Mouse (Mus musculus) E14TG2a.4 (cell line): Measurements from ENCODE around the gene G430095P16Rik.
A peak's percentile ranks its signal among the peaks of the same experiment; 100 is the strongest.

Experiments used
- H3K27me3 ChIP-seq: 2 replicates; pipeline ENCODE4 v1.6.1; 2014; ENCODE audit warnings: low read length, control low read depth; ENCODE audit not compliant: insufficient read depth
- H3K36me3 ChIP-seq: 2 replicates; pipeline ENCODE4 v1.6.1; 2014; ENCODE audit warnings: low read length, control low read depth; ENCODE audit not compliant: insufficient read depth
- H3K4me1 ChIP-seq: replicated peaks from 2 replicates; pipeline ENCODE4 v1.6.1; 2014; ENCODE audit warnings: low read depth, low read length, control low read depth
- H3K4me3 ChIP-seq: replicated peaks from 2 replicates; pipeline ENCODE4 v1.5.1; 2014; ENCODE audit warnings: mild to moderate bottlenecking, low read length
- H3K9me3 ChIP-seq: 2 replicates; pipeline ENCODE4 v1.6.1; 2014; ENCODE audit warnings: low read length, control low read depth
- CTCF ChIP-seq: conservative IDR thresholded peaks from 2 replicates; pipeline ENCODE4 v1.5.1; 2014; ENCODE audit warnings: low read length
- NANOG ChIP-seq: IDR thresholded peaks from 2 replicates; pipeline ENCODE4 v1.6.1; 2014; ENCODE audit warnings: borderline replicate concordance, low read length, mixed read lengths
- POU5F1 ChIP-seq: IDR thresholded peaks from 2 replicates; pipeline ENCODE4 v1.6.1; 2014; ENCODE audit warnings: low read length, borderline replicate concordance

G430095P16Rik gene

DNA sequence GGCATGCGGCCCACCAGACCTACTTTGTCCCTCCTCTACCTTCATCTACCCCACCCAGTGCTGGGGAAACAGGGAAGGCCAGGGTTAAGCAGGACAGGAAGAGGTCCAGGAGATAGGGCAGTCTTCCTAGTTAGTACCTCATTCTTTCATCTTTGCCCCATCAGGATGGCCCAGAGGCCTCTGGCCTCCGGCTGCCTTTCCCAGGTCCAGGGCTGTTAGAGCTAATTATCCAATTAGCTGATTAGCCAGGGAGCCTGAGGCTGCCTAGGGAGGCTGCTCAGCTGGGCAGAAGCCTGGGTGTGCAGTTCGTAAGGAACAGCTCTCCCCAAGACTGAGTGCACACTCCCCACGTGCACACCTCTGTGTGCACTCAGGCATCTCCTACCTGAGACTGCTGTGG is 9.4 kb upstream of the G430095P16Rik start:
- no peak overlapping the region for H3K4me3 ChIP-seq
- H3K36me3 ChIP-seq = no peaks in the 10 kb centered on the region
- no peaks in the 10 kb centered on the region for H3K9me3 ChIP-seq
- peaks cover 53% of the 10 kb centered on the region for H3K4me1 ChIP-seq
- peaks cover 73% of the 10 kb centered on the region for H3K27me3 ChIP-seq
- TF ChIP-seq POU5F1 = no peak
- TF ChIP-seq NANOG = no peak
- TF ChIP-seq CTCF = no peak

DNA sequence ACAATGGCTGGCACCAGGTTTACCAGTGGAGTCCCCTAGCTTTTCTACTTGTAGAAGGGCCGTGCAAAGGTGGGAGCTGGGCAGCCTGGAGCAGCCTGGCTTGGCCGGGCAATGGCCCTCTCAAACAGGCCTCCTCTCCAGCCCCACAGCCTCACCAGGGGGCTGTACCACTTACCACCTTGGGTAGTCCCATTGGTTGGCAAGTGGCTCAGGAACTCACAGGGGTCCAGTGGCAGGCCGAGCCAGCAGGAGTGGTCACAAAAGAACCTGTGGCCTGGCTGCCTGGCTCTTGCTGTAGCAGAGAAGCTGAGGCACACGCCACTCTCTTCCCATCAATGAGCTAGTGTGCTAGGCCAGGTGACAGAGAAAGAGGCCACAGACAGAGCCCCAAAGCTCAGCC is 8.6 kb upstream of the G430095P16Rik start:
- TF ChIP-seq POU5F1 = no peak
- TF ChIP-seq NANOG = no peak

DNA sequence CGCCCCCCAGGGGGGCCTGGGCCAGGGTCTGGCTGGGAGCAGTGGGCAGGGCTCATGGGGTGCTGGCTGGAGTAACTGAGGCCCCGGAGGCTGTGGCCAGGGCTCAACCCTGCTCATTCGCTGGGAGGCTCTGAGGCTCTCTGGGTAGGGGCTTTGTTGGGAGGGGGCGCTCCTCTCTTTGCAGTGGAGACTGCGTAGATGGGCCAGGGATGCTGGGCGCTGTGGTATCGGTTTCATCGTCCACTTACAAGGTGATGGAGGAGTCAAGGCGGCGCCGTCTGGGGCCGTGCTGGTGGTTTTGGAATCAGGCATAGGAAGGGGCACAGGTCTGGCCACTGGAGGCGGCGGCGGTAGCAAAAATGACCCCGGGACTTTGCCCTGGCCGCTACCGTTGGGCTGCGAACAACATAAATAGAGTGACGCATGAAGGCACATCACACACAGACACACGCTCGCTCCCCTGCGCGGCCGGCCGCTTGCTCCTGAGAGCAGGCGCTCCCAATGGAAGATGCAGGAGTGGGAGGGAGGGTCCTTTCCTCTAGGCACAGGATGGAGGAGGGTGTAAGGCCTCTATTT is 6.8 kb upstream of the G430095P16Rik start:
- peak overlapping the region; percentile 61 for H3K4me3 ChIP-seq
- TF ChIP-seq POU5F1 (no peak), CTCF (no peak), NANOG (no peak)
- no peaks in the 10 kb centered on the region for H3K9me3 ChIP-seq
- H3K36me3 ChIP-seq = no peaks in the 10 kb centered on the region
- peaks cover 44% of the 10 kb centered on the region for H3K4me1 ChIP-seq
- peaks cover 92% of the 10 kb centered on the region for H3K27me3 ChIP-seq

More for the DNA sequence above, 8.6 kb upstream of the G430095P16Rik start:
- Histone ChIP-seq H3K9me3 (no peaks in the 10 kb centered on the region), H3K4me3 (no peak overlapping the region), H3K27me3 (peaks cover 75% of the 10 kb centered on the region), H3K4me1 (peaks cover 46% of the 10 kb centered on the region), H3K36me3 (no peaks in the 10 kb centered on the region)

DNA sequence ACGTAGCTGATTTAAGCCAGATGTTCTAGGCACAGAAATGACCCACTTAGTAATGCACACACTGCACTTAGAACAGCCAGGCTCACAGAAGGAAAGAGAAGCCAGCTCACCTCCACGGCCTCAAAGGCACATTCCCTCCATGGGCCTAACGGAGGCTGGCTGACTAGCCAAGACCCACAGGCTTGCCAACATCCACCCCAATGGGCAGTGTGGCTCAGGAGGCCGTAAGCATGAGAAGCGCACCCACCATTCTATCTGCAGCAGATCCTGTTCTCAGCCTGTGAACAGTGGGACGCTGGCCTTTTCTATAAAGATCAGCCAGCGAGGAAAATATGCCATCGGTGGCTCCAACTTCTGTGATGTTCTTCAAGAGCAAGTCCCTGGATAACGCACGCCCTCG is 6.0 kb upstream of the G430095P16Rik start:
- no peak overlapping the region for H3K4me3 ChIP-seq
- H3K9me3 ChIP-seq = no peaks in the 10 kb centered on the region
- peaks cover 45% of the 10 kb centered on the region for H3K4me1 ChIP-seq
- TF ChIP-seq CTCF (no peak), POU5F1 (no peak), NANOG (no peak)
- H3K36me3 ChIP-seq = no peaks in the 10 kb centered on the region
- peaks cover 93% of the 10 kb centered on the region for H3K27me3 ChIP-seq

DNA sequence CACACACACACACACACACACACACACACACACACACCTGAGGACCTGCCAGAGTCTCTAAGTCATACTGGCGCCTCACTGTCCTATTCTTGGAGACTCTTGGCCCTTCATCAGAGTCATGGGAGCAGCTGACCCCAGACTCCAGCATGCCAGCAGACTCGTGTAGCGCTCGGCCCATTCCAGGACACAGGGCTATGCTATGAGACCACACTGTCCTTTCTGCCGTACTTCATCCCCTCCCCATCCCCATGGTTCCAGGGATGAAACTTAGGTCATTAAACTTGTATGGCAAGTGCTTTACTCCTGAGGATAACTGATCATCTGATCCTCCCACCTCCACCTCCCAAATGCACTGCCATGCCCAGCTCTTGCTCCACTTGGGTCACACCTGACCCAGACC is 4.3 kb upstream of the G430095P16Rik start:
- peaks cover 80% of the 10 kb centered on the region for H3K27me3 ChIP-seq
- no peaks in the 10 kb centered on the region for H3K9me3 ChIP-seq
- TF ChIP-seq NANOG (no peak), CTCF (no peak), POU5F1 (no peak)
- no peaks in the 10 kb centered on the region for H3K36me3 ChIP-seq
- peaks cover 45% of the 10 kb centered on the region for H3K4me1 ChIP-seq
- no peak overlapping the region for H3K4me3 ChIP-seq

DNA sequence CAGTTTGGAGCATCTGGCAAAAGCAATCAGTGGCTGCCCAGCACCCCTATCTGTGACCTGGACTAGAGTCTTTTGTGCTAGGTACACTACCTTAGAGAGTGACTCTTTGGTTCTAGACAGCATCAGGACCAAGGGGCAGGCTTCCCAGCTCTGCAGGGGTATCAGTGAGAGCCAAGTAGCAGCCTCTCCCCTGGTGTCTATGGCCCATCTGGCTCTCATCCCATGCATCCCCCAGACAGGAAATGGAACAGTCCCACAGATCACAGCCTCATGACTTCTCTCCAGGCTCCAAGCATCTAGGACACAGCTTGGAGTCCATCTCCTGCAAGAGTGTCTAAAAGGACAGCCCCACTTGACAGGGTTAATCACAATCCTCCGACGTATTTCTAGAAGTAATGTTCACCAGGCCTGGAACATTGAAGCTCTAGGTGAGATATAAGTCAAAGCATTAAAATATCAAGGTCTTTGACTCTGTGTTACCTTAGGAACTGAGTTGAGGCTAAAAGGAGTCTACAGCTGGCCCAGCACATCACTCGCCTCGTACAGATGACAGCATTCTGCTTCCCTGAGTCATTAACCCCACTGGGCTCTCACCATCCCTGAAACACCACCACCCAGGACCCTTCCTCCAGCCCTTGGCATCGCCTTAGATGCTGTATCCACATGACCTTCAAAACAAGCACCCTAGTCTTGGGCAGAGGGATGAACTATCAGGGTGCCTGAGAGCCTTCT is 3.7 kb upstream of the G430095P16Rik start:
- Histone ChIP-seq H3K4me3 (no peak overlapping the region), H3K27me3 (peaks cover 79% of the 10 kb centered on the region), H3K9me3 (no peaks in the 10 kb centered on the region), H3K4me1 (peaks cover 45% of the 10 kb centered on the region), H3K36me3 (no peaks in the 10 kb centered on the region)
- TF ChIP-seq POU5F1 (no peak), CTCF (no peak), NANOG (no peak)

DNA sequence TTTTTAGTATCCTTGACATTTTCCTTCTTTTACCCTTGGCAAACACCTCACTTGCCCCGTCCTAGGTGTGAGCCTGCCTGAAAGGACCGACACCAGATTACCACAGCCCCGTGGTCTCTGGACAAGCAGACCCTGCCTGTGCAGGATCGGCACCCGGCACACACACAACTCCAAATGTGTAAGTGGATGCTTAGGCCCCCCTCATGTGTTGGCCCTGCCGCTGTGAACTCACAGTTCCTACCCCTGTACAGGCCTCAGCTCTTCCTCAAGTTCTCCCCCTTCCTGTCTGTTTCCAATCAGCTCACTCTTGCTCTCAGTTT is 317 bp upstream of the G430095P16Rik start:
- Histone ChIP-seq H3K27me3 (peaks cover 65% of the 10 kb centered on the region), H3K4me1 (peaks cover 57% of the 10 kb centered on the region), H3K36me3 (no peaks in the 10 kb centered on the region), H3K9me3 (no peaks in the 10 kb centered on the region), H3K4me3 (peak overlapping the region; percentile 60)
- TF ChIP-seq CTCF (no peak), NANOG (no peak), POU5F1 (no peak)

DNA sequence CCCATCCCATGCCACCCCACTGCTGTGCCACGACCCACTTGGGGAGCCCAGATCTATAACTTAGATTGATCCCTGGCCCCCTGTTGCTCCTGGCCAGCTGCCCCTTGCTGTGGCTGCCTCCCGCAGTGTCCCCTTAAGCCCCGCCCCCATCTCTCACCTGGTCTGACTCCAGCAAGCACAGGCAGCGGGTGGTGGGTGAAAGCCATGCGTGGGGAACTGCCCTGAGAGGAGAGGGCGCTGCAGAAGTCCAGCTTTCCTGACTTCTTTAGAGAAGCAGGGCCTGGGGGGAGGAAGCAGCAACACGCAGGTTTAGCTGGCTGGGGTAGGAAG is 729 bp downstream of the G430095P16Rik start:
- TF ChIP-seq CTCF (no peak), POU5F1 (no peak), NANOG (no peak)
- Histone ChIP-seq H3K36me3 (no peaks in the 10 kb centered on the region), H3K4me3 (peak overlapping the region; percentile 60), H3K9me3 (no peaks in the 10 kb centered on the region), H3K27me3 (peaks cover 60% of the 10 kb centered on the region), H3K4me1 (peaks cover 57% of the 10 kb centered on the region)

DNA sequence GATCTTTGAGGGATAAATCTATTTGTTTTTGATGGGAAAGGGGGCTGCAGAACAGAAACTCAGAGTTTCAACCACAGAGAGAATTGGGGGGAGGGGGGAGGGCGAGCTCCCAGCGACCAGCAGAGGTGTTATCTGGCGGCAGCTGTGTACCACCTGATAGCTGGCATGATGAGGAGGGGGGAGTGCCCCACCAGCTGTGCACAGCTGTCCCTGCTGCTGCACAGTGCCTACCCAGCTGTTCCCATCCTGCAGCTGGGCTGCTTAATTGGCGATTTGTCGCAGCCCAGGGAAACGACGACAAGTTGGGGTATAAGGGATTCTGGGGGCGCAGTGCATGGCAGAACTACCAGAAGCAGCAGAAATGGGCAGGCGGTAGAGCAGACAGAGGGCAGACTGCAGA is 1.9 kb downstream of the G430095P16Rik start:
- TF ChIP-seq NANOG (no peak), CTCF (no peak), POU5F1 (no peak)
- Histone ChIP-seq H3K4me3 (peak overlapping the region; percentile 29; the same call in 1 of the 2 replicates), H3K36me3 (no peaks in the 10 kb centered on the region), H3K4me1 (peaks cover 60% of the 10 kb centered on the region), H3K9me3 (no peaks in the 10 kb centered on the region), H3K27me3 (peaks cover 52% of the 10 kb centered on the region)
